Mouse (Mus musculus) G1E (cell line): ENCODE data around the gene Map4k3.

ENCODE experiments used
- CTCF ChIP-seq: IDR thresholded peaks from 2 replicates; pipeline ENCODE4 v1.5.1; 2012; ENCODE audit warnings: low read depth, low read length, inconsistent platforms, mixed read lengths
- GATA1 ChIP-seq: IDR thresholded peaks from 2 replicates; pipeline ENCODE4 v1.6.1; 2012; ENCODE audit warnings: borderline replicate concordance, low read length, inconsistent platforms, mixed read lengths
- POLR2AphosphoS5 ChIP-seq: IDR thresholded peaks from 2 replicates; pipeline ENCODE4 v1.6.1; 2012; ENCODE audit warnings: low read depth, low read length, inconsistent platforms; ENCODE audit not compliant: insufficient replicate concordance
- TAL1 ChIP-seq: conservative IDR thresholded peaks from 2 replicates; pipeline ENCODE4 v1.6.1; 2012; ENCODE audit warnings: low read depth, low read length, inconsistent platforms, mixed read lengths

- no peak for TF ChIP-seq CTCF
- TF ChIP-seq POLR2AphosphoS5 = no peak
- TF ChIP-seq TAL1 = no peak
- no peak for TF ChIP-seq GATA1
Measured at GRCm38 (mm10) chr17:80632354-80632753, 95.9 kb downstream of the Map4k3 start.
